ENCODE assay signal across 8 mouse cellular contexts in the genomic region with DNA sequence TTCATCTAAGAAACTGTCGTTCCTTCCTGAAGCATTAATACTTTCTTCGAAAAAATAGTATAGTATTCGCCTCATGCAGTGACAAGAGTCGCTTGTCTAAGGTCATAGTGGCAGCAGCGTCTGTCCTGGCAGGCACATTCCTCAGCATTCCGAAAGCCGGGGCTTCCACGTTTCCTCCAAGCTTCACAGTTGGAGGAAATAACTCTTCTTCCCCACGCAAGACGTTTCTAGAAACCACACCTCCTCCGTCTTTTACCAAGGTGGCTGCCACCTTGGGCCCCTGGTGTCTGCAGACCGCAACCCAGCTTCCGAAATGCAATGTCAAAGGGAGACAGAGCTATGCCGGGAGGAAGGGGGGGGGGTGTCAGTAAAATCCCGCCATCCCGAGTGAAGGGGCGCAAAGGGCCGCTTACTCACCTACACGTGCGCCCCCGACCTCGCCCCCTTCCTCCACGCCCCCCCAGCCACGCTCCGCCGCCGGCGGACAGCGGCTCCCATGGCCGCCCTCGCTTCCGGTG. TPM values are rescaled to one million over a fixed set of nuclear protein-coding genes. Genes with fewer than 3 reads are reported as not detected.
DNase-seq lines count a peak whose midpoint lies in the region; ATAC-seq and TF ChIP-seq lines count a peak whose summit lies in the region.

No protein-coding gene starts in this region.

- peaks cover 19% of the 10 kb centered on the region for H3K36me3 ChIP-seq in heart, embryonic 15.5 days
- peaks cover 25% of the 10 kb centered on the region for H3K36me3 ChIP-seq in ES-Bruce4 (ENCODE audit: control insufficient read depth, insufficient read depth, low read length, poor library complexity, severe bottlenecking)
- H3K36me3 ChIP-seq in intestine, embryonic 14.5 days (ENCODE audit: control insufficient read depth, insufficient read depth, low read length), result peaks cover 45% of the 10 kb centered on the region

- peak overlapping the region; percentile 100 for H3K27ac ChIP-seq in heart, embryonic 15.5 days
- peak overlapping the region; percentile 81 for H3K27ac ChIP-seq in ES-Bruce4 (ENCODE audit: insufficient read depth, low read length)
- H3K27ac ChIP-seq in cortical plate, adult 2 months (ENCODE audit: insufficient read depth, low read length), result peak overlapping the region; percentile 94
- H3K27ac ChIP-seq in intestine, embryonic 14.5 days (ENCODE audit: low read depth), result peak overlapping the region; percentile 95

- DNase-seq in heart, postnatal 10 days, result no peak
- no peak for DNase-seq in intestine, embryonic 14.5 days (ENCODE audit: low spot score)
- DNase-seq in adrenal gland, postnatal 10 days, result no peak
- no peak for DNase-seq in right cerebral cortex, adult 18-20 months

- peak overlapping the region; percentile 88 for H3K4me3 ChIP-seq in heart, embryonic 15.5 days
- peak overlapping the region; percentile 80 for H3K4me3 ChIP-seq in ES-Bruce4 (ENCODE audit: low read depth, low read length)
- H3K4me3 ChIP-seq in cortical plate, adult 2 months (ENCODE audit: insufficient read depth, low read length), result peak overlapping the region; percentile 88
- peak overlapping the region; percentile 99 for H3K4me3 ChIP-seq in intestine, embryonic 14.5 days (ENCODE audit: low read depth, low read length)

- no peak for TF ChIP-seq EP300 in ES-Bruce4 (IDR thresholded peaks at IDR 0.05; ENCODE audit: insufficient read depth, low read depth, low read length)

- peak overlapping the region; percentile 87 for H3K9ac ChIP-seq in heart, embryonic 15.5 days
- H3K9ac ChIP-seq in ES-Bruce4 (ENCODE audit: low read depth, poor library complexity, severe bottlenecking), result peak overlapping the region; percentile 53
- peak overlapping the region; percentile 73 for H3K9ac ChIP-seq in intestine, embryonic 14.5 days (ENCODE audit: low read length)

- H3K4me1 ChIP-seq in heart, embryonic 15.5 days (replicated peaks), result peaks cover 30% of the 10 kb centered on the region
- no peaks in the 10 kb centered on the region for H3K4me1 ChIP-seq in ES-Bruce4 (ENCODE audit: control insufficient read depth, insufficient read depth, low read length)
- peaks cover 2% of the 10 kb centered on the region; the same call in 1 of the 2 replicates for H3K4me1 ChIP-seq in cortical plate, adult 2 months (ENCODE audit: control insufficient read depth, insufficient read depth, low read length)
- H3K4me1 ChIP-seq in intestine, embryonic 14.5 days (replicated peaks; ENCODE audit: control insufficient read depth, insufficient read depth, low read length), result peaks cover 17% of the 10 kb centered on the region

- TF ChIP-seq POLR2A in ES-Bruce4 (IDR thresholded peaks at IDR 0.05; ENCODE audit: insufficient read depth, low read length), result no peak
- no peak; the same call in 1 of the 2 replicates for TF ChIP-seq POLR2A in cortical plate, adult 2 months (IDR thresholded peaks at IDR 0.05; ENCODE audit: extremely low read depth, insufficient read depth, low read length)

- no peaks in the 10 kb centered on the region for H3K9me3 ChIP-seq in heart, embryonic 15.5 days (replicated peaks)
- H3K9me3 ChIP-seq in ES-Bruce4 (replicated peaks; ENCODE audit: control insufficient read depth, insufficient read depth, low read length, poor library complexity, severe bottlenecking), result no peaks in the 10 kb centered on the region
- H3K9me3 ChIP-seq in intestine, embryonic 14.5 days (ENCODE audit: control insufficient read depth, low read length), result no peaks in the 10 kb centered on the region

- no peak for TF ChIP-seq CTCF in ES-Bruce4 (IDR thresholded peaks at IDR 0.05; ENCODE audit: low read depth, low read length)
- no peak for TF ChIP-seq CTCF in cortical plate, adult 2 months (IDR thresholded peaks at IDR 0.05; ENCODE audit: extremely low read depth, insufficient read depth, low read length)

- peak; percentile 67; the same call in 1 of the 2 replicates for ATAC-seq in heart, embryonic 15.5 days (replicated peaks; ENCODE audit: insufficient number of reproducible peaks, insufficient read depth, low FRiP score, low read depth)
- ATAC-seq in intestine, embryonic 14.5 days (replicated peaks; ENCODE audit: low FRiP score, low TSS enrichment, low read depth), result no peak; the same call in 1 of the 2 replicates
- peak; percentile 57 for ATAC-seq in megakaryocyte progenitor cell, adult 5-6 weeks (replicated peaks; ENCODE audit: poor library complexity)

- peak overlapping the region; percentile 61 for H3K4me2 ChIP-seq in heart, embryonic 15.5 days
- H3K4me2 ChIP-seq in intestine, embryonic 14.5 days (ENCODE audit: low read length), result peak overlapping the region; percentile 88

- WGBS in heart, embryonic 15.5 days, result under 1% methylated on average over 31 of the region's 32 CpGs
- 1% methylated on average over 29 of the region's 32 CpGs for WGBS in intestine, embryonic 14.5 days

- no peaks in the 10 kb centered on the region for H3K27me3 ChIP-seq in heart, embryonic 15.5 days
- no peaks in the 10 kb centered on the region for H3K27me3 ChIP-seq in ES-Bruce4 (ENCODE audit: control insufficient read depth, insufficient read depth, low read length, poor library complexity, severe bottlenecking)
- H3K27me3 ChIP-seq in intestine, embryonic 14.5 days (replicated peaks; ENCODE audit: control insufficient read depth, insufficient read depth, low read length), result no peaks in the 10 kb centered on the region

- intact Hi-C loops in heart, postnatal 10 days (cut with DNase I), result loop anchor here (2.0 kb wide), 1 partner anchor 40 kb away; the partner anchor contains the start of gene Psma3

RNA-seq across cellular contexts. Expression of gene Arid4a, which starts 0.9 kb away (rescaled TPM):
- polyA plus RNA-seq in heart, embryonic 15.5 days (2015; fragmentation: Nextera tagmentation; extraction: Ambion mirVana), result 25.4 and 26.4 TPM in 2 replicates
- 10 to 100 TPM; 14.0 to 15.5 TPM for total RNA-seq in heart, postnatal 10 days (2021)
- 21.0 and 21.9 TPM in 2 replicates for polyA plus RNA-seq in ES-Bruce4 (2011; ENCODE audit: insufficient read depth, insufficient read length, low read depth, missing spikeins)
- 17.8 and 18.4 TPM in 2 replicates for polyA plus RNA-seq in cortical plate, adult 2 months (2012; rRNA removed)
- polyA plus RNA-seq in intestine, embryonic 14.5 days (2014; fragmentation: Nextera tagmentation; extraction: Ambion mirVana), result 34.6 and 36.8 TPM in 2 replicates
- 25.8 and 26.6 TPM in 2 replicates for total RNA-seq in megakaryocyte progenitor cell, adult 5-6 weeks (2015)
- 36.6 and 47.5 TPM in 2 replicates for total RNA-seq in megakaryocyte progenitor cell, adult 5-6 weeks (2017)
- 10 to 100 TPM; 19.2 to 21.1 TPM for total RNA-seq in adrenal gland, postnatal 10 days (2021)

RNA-seq across cellular contexts. Expression of gene Psma3, which starts 40.5 kb away (rescaled TPM):
- polyA plus RNA-seq in heart, embryonic 15.5 days (2015; fragmentation: Nextera tagmentation; extraction: Ambion mirVana), result 388 and 430 TPM in 2 replicates
- 100 to 1,000 TPM; 238 to 252 TPM for total RNA-seq in heart, postnatal 10 days (2021)
- polyA plus RNA-seq in ES-Bruce4 (2011; ENCODE audit: insufficient read depth, insufficient read length, low read depth, missing spikeins), result 421 and 456 TPM in 2 replicates
- polyA plus RNA-seq in cortical plate, adult 2 months (2012; rRNA removed), result 175 and 184 TPM in 2 replicates
- polyA plus RNA-seq in intestine, embryonic 14.5 days (2014; fragmentation: Nextera tagmentation; extraction: Ambion mirVana), result 593 and 604 TPM in 2 replicates
- total RNA-seq in megakaryocyte progenitor cell, adult 5-6 weeks (2015), result 402 and 411 TPM in 2 replicates
- 408 and 433 TPM in 2 replicates for total RNA-seq in megakaryocyte progenitor cell, adult 5-6 weeks (2017)
- 100 to 1,000 TPM; 337 to 352 TPM for total RNA-seq in adrenal gland, postnatal 10 days (2021)
